Mouse (Mus musculus): ENCODE measurements around the gene Pex26.
A peak's percentile ranks its signal among the peaks of the same experiment; 100 is the strongest.

The Pex26 gene

GRCm38 (mm10) chr6:121238209-121238608 lies 54.7 kb downstream of the Pex26 start:
- no peak for DNase-seq (ENCODE audit: low read depth, low spot score)

DNA sequence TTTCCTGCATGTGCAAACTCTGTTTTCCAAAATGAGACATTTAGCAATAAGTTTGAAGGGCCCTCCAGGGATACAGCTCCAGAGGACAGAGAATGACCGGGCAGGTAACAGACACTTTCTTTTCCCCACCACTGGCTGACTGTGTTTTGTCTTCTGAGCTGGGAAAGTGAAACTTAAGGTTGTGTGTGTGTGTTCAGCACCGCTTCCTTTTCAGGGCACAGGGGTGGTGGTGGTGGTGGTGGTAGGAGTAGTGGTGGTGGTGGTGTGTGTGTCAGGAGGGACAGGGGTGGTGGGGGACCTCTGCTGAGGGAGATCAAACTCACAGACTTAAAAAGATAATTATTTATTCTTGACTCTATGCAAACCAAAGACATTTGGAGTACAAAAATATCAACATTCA lies 58.3 kb downstream of the Pex26 start:
- DNase-seq (ENCODE audit: low read depth, low spot score) = no peak

- no peak for DNase-seq (ENCODE audit: low read depth, low spot score)
Observed at GRCm38 (mm10) chr6:121243161-121243560, 59.7 kb downstream of the Pex26 start.

GRCm38 (mm10) chr6:121245127-121246036 lies 61.9 kb downstream of the Pex26 start, which contains the start of gene Usp18:
Gene Usp18, plus strand, starts transcription at chr6:121245906.
- DNase-seq (ENCODE audit: low read depth, low spot score) = peak; percentile 46

- DNase-seq (ENCODE audit: low read depth, low spot score) = no peak
Observed at GRCm38 (mm10) chr6:121246037-121246361, 62.5 kb downstream of the Pex26 start.

Measured in retina, adult 2 months (tissue).